Mouse (Mus musculus) large intestine, adult 2 months (tissue): ENCODE measurements around the gene Aatk. TPM values are rescaled to one million over a fixed set of nuclear protein-coding genes. Genes with fewer than 3 reads are reported as not detected.

Experiments
- DNase-seq: peaks from one replicate; pipeline ENCODE4 v3.0.0-alpha.2; 2012; ENCODE audit warnings: low read depth, low spot score
- WGBS: fragments of 180-500 bp; shearing (Covaris S2); methylation state at CpG from one replicate; pipeline ENCODE4 v1.1.7; 2018; 5-methylcytosine and 5-hydroxymethylcytosine counted together
- polyA plus RNA-seq: library from polyadenylated mRNA; depleted of rRNA; stranded (reverse); fragments of >200 nt; gene quantifications from 2 replicates; pipeline ENCODE4 v1.2.3, GENCODE M21; 2012

Aatk gene
- polyA plus RNA-seq, 1 experiment = 4.1 TPM

GRCm38 (mm10) chr11:120005434-120006317, 41.3 kb downstream of the Aatk start:
- DNase-seq = no peak
- 87% methylated on average over 18 of the region's 18 CpGs for WGBS

- WGBS = 90% methylated on average over 7 of the region's 7 CpGs
Measured at GRCm38 (mm10) chr11:120002634-120003220, 44.2 kb downstream of the Aatk start.

GRCm38 (mm10) chr11:120002041-120002440, 44.9 kb downstream of the Aatk start:
- DNase-seq = no peak
- 79% methylated on average over 5 of the region's 5 CpGs for WGBS

More at GRCm38 (mm10) chr11:120002634-120003220, 44.2 kb downstream of the Aatk start:
- DNase-seq = no peak

GRCm38 (mm10) chr11:119997351-119997750, 49.6 kb downstream of the Aatk start:
- DNase-seq = no peak
- 90% methylated on average over 16 of the region's 16 CpGs for WGBS

- no peak for DNase-seq
- 7% methylated on average over 10 of the region's 10 CpGs for WGBS
Measured at GRCm38 (mm10) chr11:119991338-119991678, 55.7 kb downstream of the Aatk start.

- DNase-seq = no peak
- 49% methylated on average over 10 of the region's 10 CpGs for WGBS
Measured at GRCm38 (mm10) chr11:119990658-119991337, 56.2 kb downstream of the Aatk start.

- no peak for DNase-seq
- 11% methylated on average over 10 of the region's 10 CpGs for WGBS
Measured at GRCm38 (mm10) chr11:119989115-119989564, 57.8 kb downstream of the Aatk start.

GRCm38 (mm10) chr11:119988391-119988790, 58.6 kb downstream of the Aatk start:
- 30% methylated on average over 7 of the region's 7 CpGs for WGBS
- DNase-seq = no peak

GRCm38 (mm10) chr11:119987876-119988275, 59.1 kb downstream of the Aatk start:
- 27% methylated on average over 7 of the region's 7 CpGs for WGBS
- no peak for DNase-seq

GRCm38 (mm10) chr11:119986751-119987425, 60.1 kb downstream of the Aatk start:
- WGBS = 87% methylated on average over 9 of the region's 9 CpGs
- no peak for DNase-seq

GRCm38 (mm10) chr11:119983151-119983550, 63.8 kb downstream of the Aatk start:
- WGBS = 92% methylated on average over 2 of the region's 2 CpGs

GRCm38 (mm10) chr11:119982236-119982635, 64.7 kb downstream of the Aatk start:
- 95% methylated on average over 3 of the region's 3 CpGs for WGBS
- no peak for DNase-seq

More at GRCm38 (mm10) chr11:119983151-119983550, 63.8 kb downstream of the Aatk start:
- DNase-seq = no peak

GRCm38 (mm10) chr11:119981769-119982168, 65.2 kb downstream of the Aatk start:
- DNase-seq = no peak
- 90% methylated on average over 3 of the region's 3 CpGs for WGBS

GRCm38 (mm10) chr11:119979596-119980385, 67.2 kb downstream of the Aatk start:
- WGBS = 35% methylated on average over 10 of the region's 10 CpGs
- DNase-seq = no peak

GRCm38 (mm10) chr11:119978701-119979100, 68.3 kb downstream of the Aatk start:
- 99% methylated on average over 4 of the region's 4 CpGs for WGBS
- no peak for DNase-seq

GRCm38 (mm10) chr11:119975739-119976501, 71.0 kb downstream of the Aatk start:
- WGBS = 24% methylated on average over 8 of the region's 8 CpGs
- DNase-seq = peak; percentile 85

GRCm38 (mm10) chr11:119973789-119974188, 73.2 kb downstream of the Aatk start:
- 40% methylated on average over 4 of the region's 4 CpGs for WGBS
- no peak for DNase-seq
